Mouse (Mus musculus): ENCODE measurements around the gene Kirrel3. TPM values are rescaled to one million over a fixed set of nuclear protein-coding genes. Genes with fewer than 3 reads are reported as not detected.

Gene Kirrel3
- polyA plus RNA-seq, 1 experiment from 2014 or later, result 44.4 TPM

DNA sequence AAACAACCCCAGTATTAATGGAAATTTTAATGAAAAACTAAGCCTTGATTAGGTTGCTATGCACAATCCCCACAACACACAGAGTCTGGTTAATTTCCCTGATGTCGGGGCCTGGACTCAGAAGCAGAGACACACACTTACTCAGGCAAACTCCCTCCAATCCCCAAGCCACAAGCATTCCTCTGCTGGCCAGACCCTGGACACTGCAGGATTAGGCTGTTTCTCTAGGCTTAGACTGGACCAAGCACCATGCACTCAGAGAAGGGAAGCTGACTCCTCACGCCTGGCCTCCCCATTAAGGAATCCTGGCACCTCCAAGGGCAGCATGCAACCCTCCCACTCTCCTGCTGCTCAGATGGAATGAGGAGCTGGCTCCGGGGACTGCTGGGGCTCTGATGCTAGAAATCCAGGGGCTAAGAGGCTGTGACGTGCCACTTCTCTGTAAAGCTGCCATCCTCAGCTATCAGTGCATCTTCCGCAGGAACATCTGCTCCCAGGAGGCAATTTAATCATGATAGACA lies 324.4 kb downstream of the Kirrel3 start:
- no peak for ATAC-seq (ENCODE audit: low read depth)
- H3K4me3 ChIP-seq (ENCODE audit: low read depth, low read length), result no peak overlapping the region
- H3K27ac ChIP-seq (ENCODE audit: low read depth, low read length), result no peak overlapping the region
- H3K36me3 ChIP-seq (ENCODE audit: control insufficient read depth, insufficient read depth, low read length), result no peaks in the 10 kb centered on the region
- 49% methylated on average over 5 of the region's 5 CpGs for WGBS
- no peak overlapping the region for H3K9ac ChIP-seq (replicated peaks; ENCODE audit: low read depth, low read length)
- no peak overlapping the region for H3K4me2 ChIP-seq (ENCODE audit: low read depth, low read length)
- no peaks in the 10 kb centered on the region for H3K4me1 ChIP-seq (ENCODE audit: control insufficient read depth, insufficient read depth, low read length)
- H3K27me3 ChIP-seq (ENCODE audit: control insufficient read depth, insufficient read depth, low read length), result no peaks in the 10 kb centered on the region
- no peaks in the 10 kb centered on the region for H3K9me3 ChIP-seq (ENCODE audit: control insufficient read depth, low read length)

DNA sequence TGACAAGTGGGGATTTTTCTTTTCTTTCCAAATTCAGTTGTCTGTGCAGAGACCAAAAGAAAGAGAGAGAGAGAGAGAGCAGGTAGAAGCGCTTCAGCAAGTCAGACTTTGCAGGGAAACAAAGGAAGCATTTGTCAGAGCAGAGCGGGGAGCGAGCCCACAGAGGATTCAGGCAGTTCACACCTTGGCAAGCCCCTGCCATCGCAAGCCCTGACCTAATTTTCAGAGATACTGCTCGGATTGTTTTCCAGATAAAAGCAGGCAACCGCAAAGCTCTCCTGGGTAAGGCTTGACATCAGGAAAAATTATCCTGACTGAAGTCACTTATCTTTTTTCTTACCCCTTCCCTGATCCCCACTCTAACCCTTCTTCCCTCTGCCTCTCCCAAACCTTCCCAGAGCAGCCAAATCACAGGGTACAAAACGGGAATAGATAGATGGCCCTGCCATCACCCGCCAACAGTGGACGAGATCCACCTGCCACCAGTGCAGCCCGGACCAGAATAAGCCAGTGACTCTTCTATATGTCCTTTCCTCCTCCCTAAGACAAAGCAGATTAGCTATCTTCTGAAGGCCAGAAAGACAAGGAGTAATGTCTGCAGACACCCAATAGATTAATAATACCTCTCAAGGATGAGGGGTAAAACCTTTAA lies 332.8 kb downstream of the Kirrel3 start:
- H3K4me1 ChIP-seq (ENCODE audit: control insufficient read depth, insufficient read depth, low read length), result 0 out of 2 replicates have a peak, but pooled peaks cover 5% of the 10 kb centered on the region
- H3K4me3 ChIP-seq (ENCODE audit: low read depth, low read length), result no peak overlapping the region
- no peak overlapping the region for H3K9ac ChIP-seq (replicated peaks; ENCODE audit: low read depth, low read length)
- no peak overlapping the region for H3K4me2 ChIP-seq (ENCODE audit: low read depth, low read length)
- no peaks in the 10 kb centered on the region for H3K9me3 ChIP-seq (ENCODE audit: control insufficient read depth, low read length)
- no peaks in the 10 kb centered on the region for H3K36me3 ChIP-seq (ENCODE audit: control insufficient read depth, insufficient read depth, low read length)
- ATAC-seq (ENCODE audit: low read depth), result no peak
- WGBS, result 45% methylated on average over 10 of the region's 10 CpGs
- H3K27ac ChIP-seq (ENCODE audit: low read depth, low read length), result no peak overlapping the region
- no peaks in the 10 kb centered on the region for H3K27me3 ChIP-seq (ENCODE audit: control insufficient read depth, insufficient read depth, low read length)

DNA sequence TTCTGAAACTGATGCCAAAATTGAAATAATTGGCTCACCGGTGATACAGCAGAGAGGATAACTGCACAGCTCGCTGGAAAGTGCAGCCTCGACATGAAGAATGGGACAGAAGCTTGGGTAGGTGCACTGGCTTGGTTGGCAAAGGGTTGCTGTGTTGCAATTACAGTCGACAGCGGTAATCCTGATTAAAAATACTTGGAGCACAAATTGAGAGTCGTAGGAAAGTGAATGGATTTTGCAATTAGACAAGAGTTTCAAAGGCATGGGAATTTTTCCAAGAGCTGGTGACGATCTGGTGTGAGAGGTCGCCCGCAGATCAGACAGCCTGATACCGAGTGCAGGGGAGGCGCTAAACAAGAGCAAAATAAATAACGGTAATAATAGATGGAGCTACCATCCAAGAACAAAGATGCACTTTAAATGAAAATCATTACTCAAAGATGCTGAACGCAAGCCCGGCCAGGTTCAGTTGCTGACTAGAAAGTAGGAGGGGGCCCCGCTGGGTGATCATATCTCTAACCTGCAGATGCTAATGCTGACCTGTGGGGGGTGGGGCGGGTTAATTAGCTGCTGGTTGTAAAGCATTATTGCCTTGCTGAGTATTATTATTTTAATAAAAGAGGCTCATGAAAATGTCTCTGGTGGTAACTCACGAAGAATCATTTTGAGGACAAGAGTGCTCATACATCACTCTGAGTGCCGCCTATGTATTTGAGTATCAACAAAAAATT lies 338.8 kb downstream of the Kirrel3 start:
- Histone ChIP-seq H3K27ac (ENCODE audit: low read depth, low read length) (no peak overlapping the region; the same call in 1 of the 2 replicates), H3K9ac (replicated peaks; ENCODE audit: low read depth, low read length) (no peak overlapping the region), H3K4me3 (ENCODE audit: low read depth, low read length) (no peak overlapping the region), H3K9me3 (ENCODE audit: control insufficient read depth, low read length) (no peaks in the 10 kb centered on the region), H3K4me2 (ENCODE audit: low read depth, low read length) (no peak overlapping the region), H3K27me3 (ENCODE audit: control insufficient read depth, insufficient read depth, low read length) (no peaks in the 10 kb centered on the region), H3K36me3 (ENCODE audit: control insufficient read depth, insufficient read depth, low read length) (no peaks in the 10 kb centered on the region), H3K4me1 (ENCODE audit: control insufficient read depth, insufficient read depth, low read length) (no peaks in the 10 kb centered on the region; the same call in 1 of the 2 replicates)
- peak; percentile 76 for ATAC-seq (ENCODE audit: low read depth)
- 48% methylated on average over 18 of the region's 18 CpGs for WGBS

DNA sequence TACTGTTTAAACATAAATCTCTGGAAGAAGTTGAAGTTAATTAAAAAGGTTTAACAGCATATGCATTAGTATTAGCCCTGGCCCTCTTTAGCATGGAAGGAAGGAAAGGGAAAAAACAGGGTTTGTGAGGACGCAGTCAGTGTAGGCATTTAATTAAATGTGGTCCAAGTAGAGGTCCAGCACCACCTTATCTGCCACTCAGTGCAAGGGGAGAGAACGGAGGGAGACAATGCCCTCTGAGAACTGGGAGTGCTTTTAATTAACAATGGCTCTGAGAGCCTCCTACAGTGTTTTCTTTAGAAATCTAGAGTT lies 339.4 kb downstream of the Kirrel3 start:
- 34% methylated on average over 2 of the region's 2 CpGs for WGBS
- no peaks in the 10 kb centered on the region; the same call in 1 of the 2 replicates for H3K4me1 ChIP-seq (ENCODE audit: control insufficient read depth, insufficient read depth, low read length)
- no peak for ATAC-seq (ENCODE audit: low read depth)

DNA sequence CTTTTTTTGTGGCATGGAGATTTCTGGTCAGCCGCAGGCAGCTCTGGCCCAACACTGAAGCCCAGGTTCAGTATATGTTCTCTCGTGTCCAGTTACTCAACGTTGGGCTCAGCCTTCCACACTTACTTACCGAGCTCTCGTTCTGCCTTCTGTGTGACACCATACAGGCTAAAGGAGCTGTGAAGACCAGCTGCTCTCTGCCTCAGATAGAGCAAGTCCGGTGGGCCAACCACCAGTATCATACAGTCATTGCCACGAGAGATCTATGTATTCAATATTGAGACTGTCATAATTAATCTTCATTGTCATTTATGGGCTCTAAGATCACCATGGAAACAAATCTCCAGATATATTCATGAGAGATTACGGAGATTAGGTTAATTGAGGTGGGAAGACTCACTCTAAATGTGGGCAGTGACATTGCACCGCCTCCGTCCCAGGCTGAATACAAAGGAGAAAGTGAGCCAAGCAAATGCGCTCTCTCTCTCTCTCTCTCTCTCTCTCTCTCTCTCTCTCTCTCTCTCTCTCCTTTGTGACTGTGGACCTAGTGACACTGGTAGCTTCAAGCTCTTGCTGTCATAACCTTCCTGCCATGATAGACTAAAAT lies 339.8 kb downstream of the Kirrel3 start:
- WGBS, result 47% methylated on average over 11 of the region's 11 CpGs
- peak; percentile 68 for ATAC-seq (ENCODE audit: low read depth)
- H3K9me3 ChIP-seq (ENCODE audit: control insufficient read depth, low read length), result no peaks in the 10 kb centered on the region
- no peak overlapping the region for H3K4me3 ChIP-seq (ENCODE audit: low read depth, low read length)
- no peak overlapping the region for H3K9ac ChIP-seq (replicated peaks; ENCODE audit: low read depth, low read length)
- no peak overlapping the region for H3K4me2 ChIP-seq (ENCODE audit: low read depth, low read length)
- H3K36me3 ChIP-seq (ENCODE audit: control insufficient read depth, insufficient read depth, low read length), result no peaks in the 10 kb centered on the region
- H3K27me3 ChIP-seq (ENCODE audit: control insufficient read depth, insufficient read depth, low read length), result no peaks in the 10 kb centered on the region
- peak overlapping the region; percentile 1; the same call in 1 of the 2 replicates for H3K27ac ChIP-seq (ENCODE audit: low read depth, low read length)
- no peaks in the 10 kb centered on the region; the same call in 1 of the 2 replicates for H3K4me1 ChIP-seq (ENCODE audit: control insufficient read depth, insufficient read depth, low read length)

More for the DNA sequence above, 339.4 kb downstream of the Kirrel3 start:
- no peaks in the 10 kb centered on the region for H3K9me3 ChIP-seq (ENCODE audit: control insufficient read depth, low read length)
- no peaks in the 10 kb centered on the region for H3K27me3 ChIP-seq (ENCODE audit: control insufficient read depth, insufficient read depth, low read length)
- no peak overlapping the region for H3K4me3 ChIP-seq (ENCODE audit: low read depth, low read length)
- H3K4me2 ChIP-seq (ENCODE audit: low read depth, low read length), result no peak overlapping the region
- no peak overlapping the region for H3K9ac ChIP-seq (replicated peaks; ENCODE audit: low read depth, low read length)
- no peak overlapping the region; the same call in 1 of the 2 replicates for H3K27ac ChIP-seq (ENCODE audit: low read depth, low read length)
- no peaks in the 10 kb centered on the region for H3K36me3 ChIP-seq (ENCODE audit: control insufficient read depth, insufficient read depth, low read length)

DNA sequence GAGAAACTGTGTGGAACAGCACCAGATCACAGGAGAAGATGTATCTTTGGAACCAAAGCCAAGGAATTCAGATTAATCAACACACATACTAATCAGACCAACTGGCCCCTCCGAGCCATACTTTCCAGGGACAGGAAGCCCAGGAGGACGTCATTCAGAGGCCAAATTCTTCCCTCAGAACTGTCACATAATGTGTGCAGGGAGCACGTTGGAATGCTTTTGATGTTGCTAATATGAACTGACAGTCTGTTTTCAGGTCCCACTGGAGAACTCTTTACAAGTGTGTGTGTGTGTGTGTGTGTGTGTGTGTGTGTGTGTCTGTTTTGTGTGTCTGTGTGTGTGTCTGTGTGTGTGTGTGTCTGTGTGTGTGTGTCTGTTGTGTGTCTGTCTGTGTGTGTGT lies 345.0 kb downstream of the Kirrel3 start:
- Histone ChIP-seq H3K36me3 (ENCODE audit: control insufficient read depth, insufficient read depth, low read length) (no peaks in the 10 kb centered on the region), H3K27me3 (ENCODE audit: control insufficient read depth, insufficient read depth, low read length) (no peaks in the 10 kb centered on the region), H3K9me3 (ENCODE audit: control insufficient read depth, low read length) (no peaks in the 10 kb centered on the region), H3K4me1 (ENCODE audit: control insufficient read depth, insufficient read depth, low read length) (no peaks in the 10 kb centered on the region), H3K27ac (ENCODE audit: low read depth, low read length) (no peak overlapping the region), H3K4me3 (ENCODE audit: low read depth, low read length) (no peak overlapping the region), H3K4me2 (ENCODE audit: low read depth, low read length) (no peak overlapping the region), H3K9ac (replicated peaks; ENCODE audit: low read depth, low read length) (no peak overlapping the region)
- ATAC-seq (ENCODE audit: low read depth), result no peak
- 60% methylated on average over 3 of the region's 3 CpGs for WGBS

DNA sequence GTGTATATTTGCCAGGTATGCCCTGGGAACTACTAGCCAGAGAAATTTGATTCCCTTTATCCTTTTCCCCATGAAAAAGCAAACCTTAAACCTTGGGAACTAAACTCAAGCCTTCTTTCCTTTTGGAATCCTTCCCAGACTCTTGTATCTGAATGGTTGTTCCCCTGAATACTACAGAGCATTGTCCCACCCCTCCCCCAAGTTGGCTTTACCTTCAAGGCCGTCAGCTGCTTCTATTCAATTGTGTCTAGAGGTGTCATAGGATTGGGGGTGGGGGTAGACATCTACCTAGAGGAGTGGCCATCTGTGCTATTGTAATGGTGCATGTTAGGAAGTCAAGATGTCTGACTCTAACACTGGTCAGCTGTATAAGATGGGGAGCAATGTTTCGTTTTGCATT lies 351.1 kb downstream of the Kirrel3 start:
- Histone ChIP-seq H3K27me3 (ENCODE audit: control insufficient read depth, insufficient read depth, low read length) (no peaks in the 10 kb centered on the region), H3K27ac (ENCODE audit: low read depth, low read length) (no peak overlapping the region), H3K4me1 (ENCODE audit: control insufficient read depth, insufficient read depth, low read length) (no peaks in the 10 kb centered on the region), H3K4me3 (ENCODE audit: low read depth, low read length) (no peak overlapping the region), H3K4me2 (ENCODE audit: low read depth, low read length) (no peak overlapping the region), H3K9me3 (ENCODE audit: control insufficient read depth, low read length) (no peaks in the 10 kb centered on the region), H3K9ac (replicated peaks; ENCODE audit: low read depth, low read length) (no peak overlapping the region), H3K36me3 (ENCODE audit: control insufficient read depth, insufficient read depth, low read length) (no peaks in the 10 kb centered on the region)
- ATAC-seq (ENCODE audit: low read depth), result no peak
- 79% methylated on average over 2 of the region's 2 CpGs for WGBS

DNA sequence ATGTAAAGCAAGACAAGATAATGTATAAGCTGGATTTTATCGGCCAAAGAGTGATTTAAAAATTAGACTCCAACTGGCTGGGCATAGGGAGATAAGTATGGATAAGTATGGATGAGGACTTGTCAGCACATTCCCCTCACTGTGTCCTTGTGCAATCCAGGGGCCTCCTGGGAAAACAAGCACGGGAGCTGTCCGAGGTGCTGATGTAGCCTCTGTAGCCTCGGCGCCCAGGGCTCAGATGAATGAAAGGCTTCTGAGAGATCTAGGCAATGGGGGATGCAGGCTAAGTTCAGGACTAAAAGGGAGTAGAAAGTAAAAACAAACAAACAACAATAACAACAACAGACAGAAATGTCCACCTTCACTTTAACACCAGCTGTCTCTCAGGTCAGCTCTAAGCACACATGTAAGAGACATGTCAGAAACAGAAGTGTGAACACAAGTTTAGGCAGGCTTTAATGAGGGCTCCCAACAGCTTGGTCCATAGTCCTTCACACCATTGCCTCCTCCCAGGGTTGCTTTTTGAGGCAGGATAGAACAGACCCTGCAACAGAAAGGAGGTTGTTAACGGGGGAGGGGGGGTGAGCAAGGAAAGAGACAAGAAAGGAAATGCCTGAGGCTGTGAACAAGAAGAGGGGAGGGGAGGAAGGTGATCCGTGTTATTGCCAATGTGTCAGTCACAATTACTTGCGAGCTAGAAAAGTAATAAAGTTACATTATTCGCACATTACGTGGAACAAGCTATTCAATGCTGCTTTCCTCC lies 352.2 kb downstream of the Kirrel3 start:
- H3K4me2 ChIP-seq (ENCODE audit: low read depth, low read length), result no peak overlapping the region
- no peaks in the 10 kb centered on the region for H3K27me3 ChIP-seq (ENCODE audit: control insufficient read depth, insufficient read depth, low read length)
- no peak overlapping the region for H3K9ac ChIP-seq (replicated peaks; ENCODE audit: low read depth, low read length)
- H3K36me3 ChIP-seq (ENCODE audit: control insufficient read depth, insufficient read depth, low read length), result no peaks in the 10 kb centered on the region
- H3K27ac ChIP-seq (ENCODE audit: low read depth, low read length), result no peak overlapping the region
- ATAC-seq (ENCODE audit: low read depth), result no peak
- no peaks in the 10 kb centered on the region for H3K9me3 ChIP-seq (ENCODE audit: control insufficient read depth, low read length)
- 34% methylated on average over 10 of the region's 10 CpGs for WGBS
- no peaks in the 10 kb centered on the region for H3K4me1 ChIP-seq (ENCODE audit: control insufficient read depth, insufficient read depth, low read length)
- no peak overlapping the region for H3K4me3 ChIP-seq (ENCODE audit: low read depth, low read length)

Data from neural tube, embryonic 14.5 days (tissue).